Mouse (Mus musculus) midbrain, embryonic 16.5 days (tissue): ENCODE data around the gene Lama1. TPM values are rescaled to one million over a fixed set of nuclear protein-coding genes. Genes with fewer than 3 reads are reported as not detected.

Source experiments
- ATAC-seq: fragments of 200-750 bp; cut with Nextera tagmentation; 2 replicates; pipeline ENCODE4 v1.8.0; 2017; ENCODE audit warnings: moderate TSS enrichment
- H3K27ac ChIP-seq: fragments of 300-500 bp; sonication (generic); 2 replicates; pipeline ENCODE4 v1.5.1; 2014; ENCODE audit warnings: mild to moderate bottlenecking, low read length, mixed read lengths
- H3K27me3 ChIP-seq: fragments of 300-500 bp; sonication (generic); 2 replicates; pipeline ENCODE4 v1.6.1; 2014; ENCODE audit warnings: low read depth, low read length, mixed read lengths; ENCODE audit not compliant: control insufficient read depth, insufficient read depth
- H3K36me3 ChIP-seq: fragments of 300-500 bp; sonication (generic); 2 replicates; pipeline ENCODE4 v1.6.1; 2014; ENCODE audit warnings: mild to moderate bottlenecking, low read length, moderate library complexity, mixed read lengths; ENCODE audit not compliant: control insufficient read depth, insufficient read depth
- H3K4me1 ChIP-seq: fragments of 300-500 bp; sonication (generic); 2 replicates; pipeline ENCODE4 v1.6.1; 2014; ENCODE audit warnings: mild to moderate bottlenecking, low read length, mixed read lengths; ENCODE audit not compliant: control insufficient read depth, insufficient read depth
- H3K4me2 ChIP-seq: fragments of 300-500 bp; sonication (generic); 2 replicates; pipeline ENCODE4 v1.6.1; 2014; ENCODE audit warnings: mild to moderate bottlenecking, low read length, mixed read lengths
- H3K4me3 ChIP-seq: fragments of 300-500 bp; sonication (generic); 2 replicates; pipeline ENCODE4 v1.5.1; 2014; ENCODE audit warnings: low read depth, mild to moderate bottlenecking, low read length, moderate library complexity, mixed read lengths
- H3K9ac ChIP-seq: fragments of 300-500 bp; sonication (generic); 2 replicates; pipeline ENCODE4 v1.6.1; 2014; ENCODE audit warnings: low read depth, low read length, mixed read lengths
- H3K9me3 ChIP-seq: fragments of 300-500 bp; sonication (generic); replicated peaks from 2 replicates; pipeline ENCODE4 v1.6.1; 2014; ENCODE audit warnings: mild to moderate bottlenecking, low read length, mixed read lengths; ENCODE audit not compliant: control insufficient read depth, poor library complexity, severe bottlenecking
- WGBS: fragments of 180-500 bp; shearing (Covaris S2); extraction: QIAGEN DNeasy Blood & Tissue Kit; methylation state at CpG from one replicate; pipeline ENCODE4 v1.1.7; 2014; 5-methylcytosine and 5-hydroxymethylcytosine counted together
- polyA plus RNA-seq: library from polyadenylated mRNA; unstranded; fragments of >200 nt; fragmentation: Nextera tagmentation; extraction: Ambion mirVana; gene quantifications from 2 replicates; pipeline ENCODE4 v1.2.1, GENCODE M21; 2015

Lama1 gene
- 5.4 and 5.6 TPM in 2 replicates for polyA plus RNA-seq

GRCm38 (mm10) chr17:67696694-67697386, at the start of gene Lama1:
Gene Lama1, plus strand, starts transcription at chr17:67697259.
- 3% methylated on average over 32 of the region's 32 CpGs for WGBS
- Histone ChIP-seq H3K4me3 (peak within 1 kb of the TSS; percentile 80), H3K27ac (no peak within 1 kb of the TSS), H3K9me3 (no peaks in the 10 kb centered on the region), H3K27me3 (no peaks in the 10 kb centered on the region), H3K36me3 (no peaks in the 10 kb centered on the region), H3K4me1 (peaks cover 10% of the 10 kb centered on the region; the same call in 1 of the 2 replicates), H3K4me2 (peak within 1 kb of the TSS; percentile 98), H3K9ac (peak within 1 kb of the TSS; percentile 91)
- ATAC-seq: peak; percentile 87

GRCm38 (mm10) chr17:67651506-67651905, 45.6 kb upstream of the Lama1 start:
- Histone ChIP-seq H3K9me3 (no peaks in the 10 kb centered on the region), H3K27ac (no peak overlapping the region), H3K4me2 (no peak overlapping the region), H3K4me3 (no peak overlapping the region), H3K9ac (no peak overlapping the region), H3K36me3 (no peaks in the 10 kb centered on the region), H3K27me3 (no peaks in the 10 kb centered on the region), H3K4me1 (no peaks in the 10 kb centered on the region)
- 14% methylated on average over 4 of the region's 4 CpGs for WGBS
- ATAC-seq: no peak

- no peak overlapping the region for H3K9ac ChIP-seq
- no peaks in the 10 kb centered on the region for H3K9me3 ChIP-seq
- H3K36me3 ChIP-seq: no peaks in the 10 kb centered on the region
- H3K4me3 ChIP-seq: no peak overlapping the region
- WGBS: 80% methylated on average over 3 of the region's 3 CpGs
- no peak for ATAC-seq
- H3K27me3 ChIP-seq: no peaks in the 10 kb centered on the region
- no peaks in the 10 kb centered on the region for H3K4me1 ChIP-seq
- H3K4me2 ChIP-seq: no peak overlapping the region
- no peak overlapping the region for H3K27ac ChIP-seq
These were observed 32.8 kb upstream of the Lama1 start for GRCm38 (mm10) chr17:67664299-67664698.

GRCm38 (mm10) chr17:67666981-67667380, 30.1 kb upstream of the Lama1 start:
- H3K4me3 ChIP-seq: no peak overlapping the region
- H3K9me3 ChIP-seq: no peaks in the 10 kb centered on the region
- H3K4me2 ChIP-seq: no peak overlapping the region
- no peaks in the 10 kb centered on the region for H3K36me3 ChIP-seq
- no peak overlapping the region for H3K27ac ChIP-seq
- no peaks in the 10 kb centered on the region for H3K4me1 ChIP-seq
- WGBS: 73% methylated on average over 5 of the region's 5 CpGs
- ATAC-seq: no peak
- H3K9ac ChIP-seq: no peak overlapping the region
- no peaks in the 10 kb centered on the region for H3K27me3 ChIP-seq

GRCm38 (mm10) chr17:67667981-67668380, 29.1 kb upstream of the Lama1 start:
- Histone ChIP-seq H3K27ac (no peak overlapping the region), H3K4me2 (no peak overlapping the region), H3K9ac (no peak overlapping the region), H3K9me3 (no peaks in the 10 kb centered on the region), H3K36me3 (no peaks in the 10 kb centered on the region), H3K27me3 (no peaks in the 10 kb centered on the region), H3K4me1 (no peaks in the 10 kb centered on the region), H3K4me3 (no peak overlapping the region)
- no peak for ATAC-seq
- 18% methylated on average over 3 of the region's 3 CpGs for WGBS

GRCm38 (mm10) chr17:67678576-67678975, 18.5 kb upstream of the Lama1 start:
- H3K4me1 ChIP-seq: no peaks in the 10 kb centered on the region
- no peak overlapping the region for H3K4me2 ChIP-seq
- H3K27ac ChIP-seq: no peak overlapping the region
- H3K4me3 ChIP-seq: no peak overlapping the region
- no peaks in the 10 kb centered on the region for H3K27me3 ChIP-seq
- H3K9me3 ChIP-seq: no peaks in the 10 kb centered on the region
- WGBS: 100% methylated on average over 1 of the region's 1 CpGs
- no peaks in the 10 kb centered on the region for H3K36me3 ChIP-seq
- no peak for ATAC-seq
- no peak overlapping the region for H3K9ac ChIP-seq

- WGBS: 82% methylated on average over 6 of the region's 6 CpGs
- Histone ChIP-seq H3K27ac (no peak overlapping the region), H3K4me3 (no peak overlapping the region), H3K9me3 (no peaks in the 10 kb centered on the region), H3K4me2 (no peak overlapping the region), H3K4me1 (no peaks in the 10 kb centered on the region), H3K36me3 (no peaks in the 10 kb centered on the region), H3K9ac (no peak overlapping the region), H3K27me3 (no peaks in the 10 kb centered on the region)
- ATAC-seq: no peak
These were observed 16.0 kb upstream of the Lama1 start for GRCm38 (mm10) chr17:67681084-67681483.

- no peak overlapping the region for H3K4me2 ChIP-seq
- H3K4me3 ChIP-seq: no peak overlapping the region
- H3K27ac ChIP-seq: no peak overlapping the region
- H3K36me3 ChIP-seq: no peaks in the 10 kb centered on the region
- ATAC-seq: no peak
- WGBS: 30% methylated on average over 14 of the region's 14 CpGs
- no peaks in the 10 kb centered on the region for H3K27me3 ChIP-seq
- no peaks in the 10 kb centered on the region for H3K9me3 ChIP-seq
- no peaks in the 10 kb centered on the region for H3K4me1 ChIP-seq
- no peak overlapping the region for H3K9ac ChIP-seq
These were observed 11.9 kb upstream of the Lama1 start for GRCm38 (mm10) chr17:67685022-67685743.

GRCm38 (mm10) chr17:67687505-67687904, 9.6 kb upstream of the Lama1 start:
- Histone ChIP-seq H3K36me3 (no peaks in the 10 kb centered on the region), H3K4me1 (no peaks in the 10 kb centered on the region), H3K27ac (no peak overlapping the region), H3K4me2 (no peak overlapping the region), H3K4me3 (no peak overlapping the region), H3K27me3 (no peaks in the 10 kb centered on the region), H3K9me3 (no peaks in the 10 kb centered on the region), H3K9ac (no peak overlapping the region)
- 55% methylated on average over 6 of the region's 6 CpGs for WGBS
- ATAC-seq: no peak
